Mouse (Mus musculus) bone marrow, adult 2 months (tissue): ENCODE results near the gene Vmn2r85. TPM values are rescaled to one million over a fixed set of nuclear protein-coding genes. Genes with fewer than 3 reads are reported as not detected.

Experiments
- H3K27ac ChIP-seq: fragments of 200-500 bp; 2 replicates; pipeline ENCODE4 v1.5.1; 2012; ENCODE audit warnings: low read depth, mild to moderate bottlenecking, control low read depth, inconsistent platforms, low read length; ENCODE audit not compliant: control insufficient read depth, poor library complexity, insufficient read depth
- H3K4me1 ChIP-seq: fragments of 200-500 bp; 2 replicates; pipeline ENCODE4 v1.6.1; 2011; ENCODE audit warnings: low read length; ENCODE audit not compliant: control insufficient read depth, insufficient read depth
- H3K4me3 ChIP-seq: fragments of 200-500 bp; replicated peaks from 2 replicates; pipeline ENCODE3; 2011; ENCODE audit warnings: mild to moderate bottlenecking, low read depth, low read length, control low read depth; ENCODE audit not compliant: control insufficient read depth
- CTCF ChIP-seq: fragments of 200-500 bp; IDR thresholded peaks from 2 replicates; pipeline ENCODE4 v1.5.1; 2011; ENCODE audit warnings: low read length, control low read depth; ENCODE audit not compliant: control insufficient read depth, insufficient read depth
- POLR2A ChIP-seq: fragments of 200-500 bp; IDR thresholded peaks from 2 replicates; pipeline ENCODE4 v1.6.1; 2011; ENCODE audit warnings: low read depth, mild to moderate bottlenecking, control low read depth, low read length, borderline replicate concordance; ENCODE audit not compliant: control insufficient read depth
- whole genome bisulfite sequencing: fragments of 180-500 bp; shearing (Covaris S2); methylation state at CpG from one replicate; pipeline ENCODE4 v1.1.7; 2018; 5-methylcytosine and 5-hydroxymethylcytosine counted together
- polyA plus RNA-seq: library from polyadenylated mRNA; stranded (reverse); fragments of >200 nt; gene quantifications from 2 replicates; pipeline ENCODE4 v1.2.4, GENCODE M21; 2011; ENCODE audit warnings: low replicate concordance; ENCODE audit not compliant: missing spikeins, insufficient read depth, insufficient read length

Vmn2r85 gene
- polyA plus RNA-seq, 1 experiment: not detected

DNA sequence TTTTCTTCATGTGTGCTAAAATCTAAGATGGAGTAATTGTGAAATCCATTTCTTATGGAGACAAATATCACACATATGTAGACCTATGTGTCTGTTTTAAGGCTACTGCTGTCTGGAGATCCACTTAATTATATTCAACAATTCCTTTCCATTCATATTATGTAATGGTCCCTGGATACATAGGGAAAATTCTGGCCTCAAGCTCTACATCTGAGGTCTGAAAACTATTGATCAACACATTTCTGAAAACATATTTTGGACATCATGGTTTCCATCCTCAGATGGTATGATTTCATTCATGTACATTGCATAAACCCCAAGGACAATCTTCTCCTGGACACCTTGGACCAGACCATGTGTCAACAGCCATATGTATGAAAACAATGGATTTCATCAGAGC, 35.3 kb downstream of the Vmn2r85 start, which contains the start of gene Vmn2r84:
Gene Vmn2r84, minus strand, starts transcription at position 101 of the 400 bp plus-strand sequence.
- H3K4me1 ChIP-seq: no peaks in the 10 kb centered on the region
- TF ChIP-seq CTCF (no peak), POLR2A (no peak)
- no peak within 1 kb of the TSS for H3K4me3 ChIP-seq
- H3K27ac ChIP-seq: no peak within 1 kb of the TSS

DNA sequence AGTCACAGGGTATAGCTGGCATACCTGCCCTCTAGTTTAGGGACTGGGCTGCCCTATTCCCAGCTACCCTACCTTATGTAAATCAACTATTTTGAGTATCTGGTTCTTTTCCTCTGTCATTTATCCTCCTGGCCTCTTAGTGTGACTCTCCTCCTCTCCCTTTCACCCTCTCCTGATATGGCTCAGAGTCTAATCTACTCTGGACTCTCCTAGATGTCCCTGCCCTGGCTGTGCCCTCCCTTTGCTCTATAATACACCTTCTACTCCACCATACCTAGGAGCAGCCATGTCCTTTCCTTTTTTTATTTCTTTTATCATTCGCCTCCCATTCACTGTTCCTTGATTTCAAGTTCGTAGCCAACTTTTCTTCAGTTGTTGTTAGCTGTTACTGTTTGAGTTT, 54.4 kb downstream of the Vmn2r85 start:
- no peak for TF ChIP-seq POLR2A
- TF ChIP-seq CTCF: no peak
- no peaks in the 10 kb centered on the region for H3K4me1 ChIP-seq
- H3K4me3 ChIP-seq: no peak overlapping the region
- WGBS: 66% methylated on average over 2 of the region's 2 CpGs
- H3K27ac ChIP-seq: no peak overlapping the region

DNA sequence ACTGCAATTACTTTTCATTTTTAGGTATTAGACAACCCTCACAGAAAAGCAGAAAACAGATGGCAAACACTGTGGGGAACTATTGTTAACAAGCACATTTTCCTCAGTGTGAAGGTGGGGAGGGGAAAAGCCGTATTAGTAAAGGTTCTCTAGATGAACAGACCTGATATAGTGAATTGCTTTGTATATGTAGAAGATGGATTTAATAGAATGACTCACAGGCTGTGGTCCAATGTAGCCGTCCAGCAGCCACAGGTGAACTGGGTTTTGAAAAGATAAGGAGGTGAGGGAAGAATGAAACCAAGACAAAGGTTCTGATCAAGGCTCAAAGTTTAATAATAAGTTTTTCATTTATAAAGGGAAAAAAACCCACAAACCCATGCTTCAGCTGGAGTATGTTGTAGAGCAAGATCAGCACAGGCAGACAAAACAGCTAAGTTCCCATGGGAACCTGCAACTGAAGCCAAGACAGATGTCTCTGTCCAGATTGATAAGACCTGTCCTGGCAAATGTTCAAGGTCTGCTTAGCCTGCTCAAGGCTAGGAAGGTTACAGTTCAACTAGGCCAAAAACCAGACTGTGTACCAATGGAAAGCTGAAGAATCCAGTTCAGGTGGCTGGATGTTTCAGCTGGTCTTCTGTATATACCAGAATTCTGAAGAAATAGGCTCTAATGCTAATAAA, 56.9 kb downstream of the Vmn2r85 start:
- TF ChIP-seq CTCF (no peak), POLR2A (no peak)
- WGBS: 63% methylated on average over 2 of the region's 2 CpGs
- H3K27ac ChIP-seq: no peak overlapping the region
- H3K4me3 ChIP-seq: no peak overlapping the region
- H3K4me1 ChIP-seq: no peaks in the 10 kb centered on the region

DNA sequence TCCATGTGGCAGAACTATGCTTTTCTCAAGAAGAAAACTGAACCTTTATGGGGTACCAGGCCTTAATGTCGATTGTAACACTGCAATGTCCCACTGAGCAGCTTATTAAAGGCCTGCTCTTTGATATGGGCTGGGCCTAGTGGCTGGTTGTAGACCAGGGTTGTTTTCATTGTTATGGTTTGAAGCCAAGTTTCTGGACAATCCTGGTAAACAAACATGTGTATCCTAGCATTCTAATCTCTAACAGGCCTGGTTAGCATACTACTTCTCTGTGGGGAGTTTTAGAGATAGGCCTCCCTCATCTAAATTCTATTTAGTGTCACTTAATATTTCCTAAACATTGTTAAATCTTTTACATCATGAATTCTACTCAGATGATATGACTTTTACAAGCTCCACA, 57.9 kb downstream of the Vmn2r85 start:
- 77% methylated on average over 1 of the region's 1 CpGs for WGBS
- no peak for TF ChIP-seq CTCF
- TF ChIP-seq POLR2A: no peak
- Histone ChIP-seq H3K27ac (no peak overlapping the region), H3K4me3 (no peak overlapping the region), H3K4me1 (no peaks in the 10 kb centered on the region)

DNA sequence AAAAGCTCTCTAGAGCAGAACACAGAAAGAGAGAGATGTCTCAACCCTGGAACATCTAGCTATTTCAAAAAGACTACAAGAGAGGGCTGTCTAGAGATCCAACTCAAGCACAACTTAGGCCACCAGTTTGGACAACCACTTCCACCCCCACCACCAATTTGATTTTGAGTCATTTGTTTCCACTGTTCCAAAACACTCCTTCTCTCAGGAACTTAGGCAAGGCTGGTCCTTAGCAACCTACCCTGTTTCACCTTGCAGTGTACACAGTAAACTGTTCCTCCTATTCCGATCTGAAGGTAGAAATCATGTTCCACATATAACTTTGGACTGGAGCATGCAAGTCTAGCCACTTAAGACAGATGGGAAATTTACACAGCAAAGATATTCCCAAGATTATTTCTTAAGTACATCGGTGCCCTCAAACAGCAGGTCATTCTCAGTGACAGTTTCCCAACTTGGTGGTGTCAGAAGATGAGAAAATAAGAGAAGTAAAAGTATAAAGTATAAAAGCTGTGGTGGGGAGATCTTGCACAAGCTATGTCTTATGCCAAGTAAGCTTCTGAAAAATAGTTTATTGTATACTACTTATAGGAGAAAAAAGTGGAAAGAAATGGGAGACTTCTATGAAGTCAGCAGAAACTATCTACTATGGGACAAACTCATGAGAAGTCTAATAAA, 59.4 kb downstream of the Vmn2r85 start:
- no peak overlapping the region for H3K27ac ChIP-seq
- no peaks in the 10 kb centered on the region for H3K4me1 ChIP-seq
- 52% methylated on average over 2 of the region's 2 CpGs for WGBS
- no peak overlapping the region for H3K4me3 ChIP-seq
- TF ChIP-seq CTCF (no peak), POLR2A (no peak)

DNA sequence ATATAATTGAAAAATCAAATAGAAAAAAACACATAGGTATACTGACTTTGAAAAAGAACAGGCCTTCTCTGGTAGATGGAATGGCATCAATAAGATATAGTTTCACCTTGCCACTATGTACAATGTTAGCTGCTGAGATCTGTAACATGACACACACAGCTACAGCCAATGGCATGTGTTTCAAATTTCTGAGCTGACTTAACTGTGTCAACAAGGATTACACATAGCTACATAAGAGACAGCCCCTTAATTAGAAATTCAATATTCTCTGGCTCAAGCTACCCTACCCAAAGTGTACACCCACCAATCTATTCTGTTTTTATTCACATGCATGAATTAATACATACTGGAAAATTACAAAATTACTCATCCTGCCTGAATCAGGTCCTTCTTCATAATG, 61.1 kb downstream of the Vmn2r85 start:
- no peak overlapping the region for H3K4me3 ChIP-seq
- no peaks in the 10 kb centered on the region for H3K4me1 ChIP-seq
- TF ChIP-seq POLR2A (no peak), CTCF (no peak)
- no peak overlapping the region for H3K27ac ChIP-seq

DNA sequence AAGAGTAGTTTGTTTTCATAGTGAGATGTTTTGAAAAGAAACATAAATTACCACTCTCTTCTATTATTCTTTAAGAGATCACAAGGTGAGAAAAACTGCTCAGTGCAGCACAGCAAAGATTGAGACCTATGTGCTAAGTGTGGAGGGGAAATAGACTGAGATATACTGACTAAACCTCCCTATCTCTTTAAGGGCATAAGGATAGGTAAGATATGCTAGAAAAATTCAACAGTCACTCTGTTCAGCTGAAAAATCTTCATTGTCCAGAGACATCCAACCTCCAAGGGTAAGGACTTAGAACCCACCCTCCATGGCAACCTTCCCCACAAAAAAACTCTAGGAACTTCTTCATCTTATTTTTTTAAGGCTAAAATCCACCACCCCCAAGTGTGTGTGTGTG, 64.7 kb downstream of the Vmn2r85 start:
- Histone ChIP-seq H3K4me1 (no peaks in the 10 kb centered on the region), H3K27ac (no peak overlapping the region), H3K4me3 (no peak overlapping the region)
- TF ChIP-seq POLR2A (no peak), CTCF (no peak)

Other genes starting within 250 kb of the Vmn2r85 start
- gene Olfr826, start 245.5 kb downstream of the Vmn2r85 start, polyA plus RNA-seq: not detected in 2 replicates
- not detected in 2 replicates for gene Olfr827, start 215.3 kb downstream of the Vmn2r85 start, polyA plus RNA-seq
- gene Neurod4, start 149.5 kb downstream of the Vmn2r85 start, polyA plus RNA-seq: not detected in 2 replicates
- gene Tespa1, start 106.8 kb downstream of the Vmn2r85 start, polyA plus RNA-seq: 4.5 and 7.9 TPM in 2 replicates
- gene Vmn2r84, start 35.4 kb downstream of the Vmn2r85 start, polyA plus RNA-seq: 0.18 TPM in 1 of 2 replicates, not detected in the other
- gene Vmn2r86, start 26.3 kb upstream of the Vmn2r85 start, polyA plus RNA-seq: not detected in 2 replicates
- not detected in 2 replicates for gene Vmn2r87, start 67.7 kb upstream of the Vmn2r85 start, polyA plus RNA-seq